Mouse (Mus musculus): ENCODE results near the gene Pcca. TPM values are rescaled to one million over a fixed set of nuclear protein-coding genes. Genes with fewer than 3 reads are reported as not detected.

Gene Pcca
- polyA plus RNA-seq, 1 experiment, result 10.3 TPM

- H3K27me3 ChIP-seq (ENCODE audit: control insufficient read depth, insufficient read depth, insufficient read length), result peaks cover 6% of the 10 kb centered on the region
- TF ChIP-seq FOSL1 (IDR thresholded peaks at IDR 0.05; ENCODE audit: insufficient read depth, low read length, poor library complexity, severe bottlenecking), result no peak
- TF ChIP-seq CTCF (IDR thresholded peaks at IDR 0.05; ENCODE audit: control insufficient read depth, insufficient read depth, insufficient read length), result no peak
- TF ChIP-seq MYOD1 (IDR thresholded peaks at IDR 0.05; ENCODE audit: control insufficient read depth, insufficient read length, low read depth), result no peak
- no peak for TF ChIP-seq CEBPB (IDR thresholded peaks at IDR 0.05; ENCODE audit: low read depth)
- no peak for TF ChIP-seq MAX (IDR thresholded peaks at IDR 0.05)
- TF ChIP-seq USF1 (IDR thresholded peaks at IDR 0.05; ENCODE audit: low read depth), result no peak
- TF ChIP-seq MYOG (IDR thresholded peaks at IDR 0.05; ENCODE audit: control insufficient read depth, extremely low read depth, insufficient read length), result no peak
- H3ac ChIP-seq (ENCODE audit: control insufficient read depth, insufficient read length, low read depth), result no peak overlapping the region
- H3K79me2 ChIP-seq (ENCODE audit: control insufficient read depth, insufficient read depth), result no peaks in the 10 kb centered on the region
- H3K36me3 ChIP-seq (ENCODE audit: control insufficient read depth, insufficient read depth), result no peaks in the 10 kb centered on the region
- no peaks in the 10 kb centered on the region for H3K79me3 ChIP-seq (ENCODE audit: low read depth)
- H3K4me3 ChIP-seq (ENCODE audit: insufficient read depth, poor library complexity, severe bottlenecking), result no peak overlapping the region
Observed at GRCm38 (mm10) chr14:122492015-122492414, 42.1 kb upstream of the Pcca start.

- no peaks in the 10 kb centered on the region for H3K36me3 ChIP-seq (ENCODE audit: control insufficient read depth, insufficient read depth)
- H3K79me2 ChIP-seq (ENCODE audit: control insufficient read depth, insufficient read depth), result no peaks in the 10 kb centered on the region
- TF ChIP-seq MYOG (IDR thresholded peaks at IDR 0.05; ENCODE audit: control insufficient read depth, extremely low read depth, insufficient read length) (no peak), USF1 (IDR thresholded peaks at IDR 0.05; ENCODE audit: low read depth) (no peak)
- no peak overlapping the region for H3K4me3 ChIP-seq (ENCODE audit: insufficient read depth, poor library complexity, severe bottlenecking)
- H3K27me3 ChIP-seq (ENCODE audit: control insufficient read depth, insufficient read depth, insufficient read length), result peaks cover 8% of the 10 kb centered on the region
- no peaks in the 10 kb centered on the region for H3K79me3 ChIP-seq (ENCODE audit: low read depth)
- H3ac ChIP-seq (ENCODE audit: control insufficient read depth, insufficient read length, low read depth), result no peak overlapping the region
Observed at GRCm38 (mm10) chr14:122509058-122509457, 25.1 kb upstream of the Pcca start.

GRCm38 (mm10) chr14:122511519-122511918 is 22.6 kb upstream of the Pcca start:
- TF ChIP-seq MYOD1 (IDR thresholded peaks at IDR 0.05; ENCODE audit: control insufficient read depth, insufficient read length, low read depth) (no peak), MAX (IDR thresholded peaks at IDR 0.05) (no peak), MYOG (IDR thresholded peaks at IDR 0.05; ENCODE audit: control insufficient read depth, extremely low read depth, insufficient read length) (no peak), USF1 (IDR thresholded peaks at IDR 0.05; ENCODE audit: low read depth) (no peak), CTCF (IDR thresholded peaks at IDR 0.05; ENCODE audit: control insufficient read depth, insufficient read depth, insufficient read length) (no peak), CEBPB (IDR thresholded peaks at IDR 0.05; ENCODE audit: low read depth) (no peak), FOSL1 (IDR thresholded peaks at IDR 0.05; ENCODE audit: insufficient read depth, low read length, poor library complexity, severe bottlenecking) (no peak)
- no peaks in the 10 kb centered on the region for H3K36me3 ChIP-seq (ENCODE audit: control insufficient read depth, insufficient read depth)
- no peak overlapping the region for H3K4me3 ChIP-seq (ENCODE audit: insufficient read depth, poor library complexity, severe bottlenecking)
- H3ac ChIP-seq (ENCODE audit: control insufficient read depth, insufficient read length, low read depth), result no peak overlapping the region
- no peaks in the 10 kb centered on the region for H3K79me3 ChIP-seq (ENCODE audit: low read depth)
- no peaks in the 10 kb centered on the region for H3K79me2 ChIP-seq (ENCODE audit: control insufficient read depth, insufficient read depth)
- H3K27me3 ChIP-seq (ENCODE audit: control insufficient read depth, insufficient read depth, insufficient read length), result peaks cover 8% of the 10 kb centered on the region

GRCm38 (mm10) chr14:122513511-122514036 is 20.6 kb upstream of the Pcca start:
- no peak overlapping the region for H3K4me3 ChIP-seq (ENCODE audit: insufficient read depth, poor library complexity, severe bottlenecking)
- H3K79me3 ChIP-seq (ENCODE audit: low read depth), result no peaks in the 10 kb centered on the region
- no peaks in the 10 kb centered on the region for H3K79me2 ChIP-seq (ENCODE audit: control insufficient read depth, insufficient read depth)
- TF ChIP-seq MYOD1 (IDR thresholded peaks at IDR 0.05; ENCODE audit: control insufficient read depth, insufficient read length, low read depth) (peak; percentile 73), MYOG (IDR thresholded peaks at IDR 0.05; ENCODE audit: control insufficient read depth, extremely low read depth, insufficient read length) (no peak), CEBPB (IDR thresholded peaks at IDR 0.05; ENCODE audit: low read depth) (peak; percentile 21)
- H3ac ChIP-seq (ENCODE audit: control insufficient read depth, insufficient read length, low read depth), result no peak overlapping the region
- H3K27me3 ChIP-seq (ENCODE audit: control insufficient read depth, insufficient read depth, insufficient read length), result peaks cover 8% of the 10 kb centered on the region
- H3K36me3 ChIP-seq (ENCODE audit: control insufficient read depth, insufficient read depth), result no peaks in the 10 kb centered on the region

DNA sequence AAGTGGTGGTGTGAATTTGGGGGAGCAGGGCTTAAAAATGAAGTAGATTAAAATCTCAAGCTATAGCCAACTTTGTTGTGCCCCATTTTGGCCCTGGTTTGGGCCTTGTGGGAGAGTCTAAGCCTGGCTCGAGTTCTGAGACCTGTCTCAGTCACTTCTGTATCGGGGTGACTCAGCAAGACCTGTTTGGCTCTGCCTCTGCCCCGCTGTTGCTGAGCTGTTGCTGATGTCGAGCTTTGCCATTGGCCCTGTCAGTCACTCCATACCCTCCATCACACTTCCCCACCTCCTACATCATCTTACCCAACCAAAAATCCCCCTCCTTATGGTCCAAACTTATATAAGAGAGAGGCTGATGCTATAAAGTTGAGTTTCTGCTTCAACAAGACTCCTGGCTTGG is 5.6 kb upstream of the Pcca start:
- H3K4me3 ChIP-seq (ENCODE audit: insufficient read depth, poor library complexity, severe bottlenecking), result no peak overlapping the region
- no peak overlapping the region for H3ac ChIP-seq (ENCODE audit: control insufficient read depth, insufficient read length, low read depth)
- H3K79me2 ChIP-seq (ENCODE audit: control insufficient read depth, insufficient read depth), result no peaks in the 10 kb centered on the region
- no peaks in the 10 kb centered on the region for H3K27me3 ChIP-seq (ENCODE audit: control insufficient read depth, insufficient read depth, insufficient read length)
- no peaks in the 10 kb centered on the region for H3K79me3 ChIP-seq (ENCODE audit: low read depth)
- H3K36me3 ChIP-seq (ENCODE audit: control insufficient read depth, insufficient read depth), result no peaks in the 10 kb centered on the region
- TF ChIP-seq MAX (IDR thresholded peaks at IDR 0.05), result no peak
- TF ChIP-seq FOSL1 (IDR thresholded peaks at IDR 0.05; ENCODE audit: insufficient read depth, low read length, poor library complexity, severe bottlenecking), result no peak
- no peak for TF ChIP-seq MYOG (IDR thresholded peaks at IDR 0.05; ENCODE audit: control insufficient read depth, extremely low read depth, insufficient read length)
- TF ChIP-seq CEBPB (IDR thresholded peaks at IDR 0.05; ENCODE audit: low read depth), result no peak
- TF ChIP-seq MYOD1 (IDR thresholded peaks at IDR 0.05; ENCODE audit: control insufficient read depth, insufficient read length, low read depth), result no peak
- TF ChIP-seq CTCF (IDR thresholded peaks at IDR 0.05; ENCODE audit: control insufficient read depth, insufficient read depth, insufficient read length), result no peak

- Histone ChIP-seq H3K36me3 (ENCODE audit: control insufficient read depth, insufficient read depth) (no peaks in the 10 kb centered on the region), H3ac (ENCODE audit: control insufficient read depth, insufficient read length, low read depth) (no peak overlapping the region), H3K79me3 (ENCODE audit: low read depth) (no peaks in the 10 kb centered on the region), H3K79me2 (ENCODE audit: control insufficient read depth, insufficient read depth) (peaks cover 30% of the 10 kb centered on the region), H3K4me3 (ENCODE audit: insufficient read depth, poor library complexity, severe bottlenecking) (no peak overlapping the region), H3K27me3 (ENCODE audit: control insufficient read depth, insufficient read depth, insufficient read length) (no peaks in the 10 kb centered on the region)
- TF ChIP-seq MAX (IDR thresholded peaks at IDR 0.05) (no peak), USF1 (IDR thresholded peaks at IDR 0.05; ENCODE audit: low read depth) (no peak), FOSL1 (IDR thresholded peaks at IDR 0.05; ENCODE audit: insufficient read depth, low read length, poor library complexity, severe bottlenecking) (no peak), CEBPB (IDR thresholded peaks at IDR 0.05; ENCODE audit: low read depth) (no peak), MYOG (IDR thresholded peaks at IDR 0.05; ENCODE audit: control insufficient read depth, extremely low read depth, insufficient read length) (no peak), MYOD1 (IDR thresholded peaks at IDR 0.05; ENCODE audit: control insufficient read depth, insufficient read length, low read depth) (no peak), CTCF (IDR thresholded peaks at IDR 0.05; ENCODE audit: control insufficient read depth, insufficient read depth, insufficient read length) (no peak)
Observed at GRCm38 (mm10) chr14:122535986-122536385, 1.9 kb downstream of the Pcca start.

All from C2C12 (cell line).